ENCODE assay signal across 7 mouse cellular contexts in genomic region chr1:59883349-59884134, GRCm38 (mm10). TPM values are rescaled to one million over a fixed set of nuclear protein-coding genes. Genes with fewer than 3 reads are reported as not detected.
DNase-seq lines count a peak whose midpoint lies in the region; ATAC-seq and TF ChIP-seq lines count a peak whose summit lies in the region.

No protein-coding gene starts in this region.

- POLR2A ChIA-PET in Patski (lab: Charles Lee) = no interaction called here

- H3K4me2 ChIP-seq in forebrain, embryonic 13.5 days = no peak overlapping the region
- no peak overlapping the region for H3K4me2 ChIP-seq in hindbrain, embryonic 13.5 days
- no peak overlapping the region for H3K4me2 ChIP-seq in midbrain, embryonic 11.5 days

- peaks cover 14% of the 10 kb centered on the region for H3K36me3 ChIP-seq in forebrain, embryonic 13.5 days (ENCODE audit: poor library complexity, severe bottlenecking)
- peaks cover 12% of the 10 kb centered on the region for H3K36me3 ChIP-seq in hindbrain, embryonic 13.5 days
- H3K36me3 ChIP-seq in midbrain, embryonic 11.5 days (ENCODE audit: control insufficient read depth, insufficient read depth, low read length) = no peaks in the 10 kb centered on the region

- H3K9ac ChIP-seq in forebrain, embryonic 13.5 days = no peak overlapping the region
- no peak overlapping the region for H3K9ac ChIP-seq in hindbrain, embryonic 13.5 days
- no peak overlapping the region for H3K9ac ChIP-seq in midbrain, embryonic 11.5 days (ENCODE audit: low read length)

- H3K27ac ChIP-seq in forebrain, embryonic 13.5 days = no peak overlapping the region
- no peak overlapping the region for H3K27ac ChIP-seq in hindbrain, embryonic 13.5 days
- H3K27ac ChIP-seq in midbrain, embryonic 11.5 days (ENCODE audit: low read depth, low read length) = no peak overlapping the region

- WGBS in forebrain, embryonic 13.5 days = 32% methylated on average over 3 of the region's 3 CpGs
- WGBS in hindbrain, embryonic 13.5 days = 32% methylated on average over 3 of the region's 3 CpGs
- 33% methylated on average over 3 of the region's 3 CpGs for WGBS in midbrain, embryonic 11.5 days

- in situ Hi-C loops in Patski (cut with MboI; ENCODE audit: low pct_unique_long_range_greater_than_20kb) = loop anchor here (10.0 to 25.0 kb wide), 2 partner anchors 211 to 979 kb away; partner anchors contain the start of genes Carf and Wdr12

- TF ChIP-seq CTCF in Patski (IDR thresholded peaks at IDR 0.05) = peak; percentile 87

- no peaks in the 10 kb centered on the region for H3K27me3 ChIP-seq in Patski
- no peaks in the 10 kb centered on the region for H3K27me3 ChIP-seq in forebrain, embryonic 13.5 days
- no peaks in the 10 kb centered on the region for H3K27me3 ChIP-seq in hindbrain, embryonic 13.5 days
- H3K27me3 ChIP-seq in midbrain, embryonic 11.5 days (ENCODE audit: control insufficient read depth, insufficient read depth, low read length) = no peaks in the 10 kb centered on the region

- peaks cover 19% of the 10 kb centered on the region for H3K4me1 ChIP-seq in forebrain, embryonic 13.5 days
- 0 out of 2 replicates have a peak, but pooled peaks cover 3% of the 10 kb centered on the region for H3K4me1 ChIP-seq in hindbrain, embryonic 13.5 days (replicated peaks)
- peaks cover 2% of the 10 kb centered on the region; the same call in 1 of the 2 replicates for H3K4me1 ChIP-seq in midbrain, embryonic 11.5 days (ENCODE audit: control insufficient read depth, insufficient read depth, low read length)

- CTCF ChIA-PET in Patski (lab: Charles Lee) = interaction anchor here (0.8 to 1.4 kb wide), 3 partner anchors 9 to 84 kb away, joined by 3 to 4 read pairs (median 3); no protein-coding TSS in a partner anchor

- DNase-seq in Patski (ENCODE audit: low read depth, low spot score) = no peak
- DNase-seq in left cerebral cortex, adult 18-20 months (ENCODE audit: low spot score in 2 of 2) = peak; percentile 76 to 84
- peak; percentile 93 for DNase-seq in midbrain, embryonic 11.5 days (ENCODE audit: low spot score, missing footprints)
- DNase-seq in right cerebral cortex, postnatal 4 days = peak; percentile 89

- no peaks in the 10 kb centered on the region for H3K9me3 ChIP-seq in forebrain, embryonic 13.5 days (replicated peaks)
- no peaks in the 10 kb centered on the region for H3K9me3 ChIP-seq in hindbrain, embryonic 13.5 days
- no peaks in the 10 kb centered on the region for H3K9me3 ChIP-seq in midbrain, embryonic 11.5 days (ENCODE audit: control insufficient read depth, low read length)

- H3K4me3 ChIP-seq in forebrain, embryonic 13.5 days = no peak overlapping the region
- H3K4me3 ChIP-seq in hindbrain, embryonic 13.5 days = no peak overlapping the region
- no peak overlapping the region for H3K4me3 ChIP-seq in midbrain, embryonic 11.5 days (ENCODE audit: low read depth, low read length)

- ATAC-seq in Patski = no peak
- peak; percentile 52; the same call in 1 of the 2 replicates for ATAC-seq in cerebellum, adult (ENCODE audit: insufficient number of reproducible peaks, low FRiP score, low TSS enrichment)
- peak; percentile 73 for ATAC-seq in forebrain, embryonic 13.5 days
- ATAC-seq in hindbrain, embryonic 13.5 days (ENCODE audit: low FRiP score) = peak; percentile 73
- no peak for ATAC-seq in midbrain, embryonic 11.5 days (ENCODE audit: low FRiP score)

RNA-seq across cellular contexts. Expression of gene Fam117b, which starts 29.3 kb away (rescaled TPM):
- polyA plus RNA-seq in Patski (2021) = 20.7 TPM
- 15.7 and 16.6 TPM in 2 replicates for polyA plus RNA-seq in forebrain, embryonic 13.5 days (2015; fragmentation: Nextera tagmentation; extraction: Ambion mirVana)
- 28.9 and 29.2 TPM in 2 replicates for polyA plus RNA-seq in hindbrain, embryonic 13.5 days (2015; fragmentation: Nextera tagmentation; extraction: Ambion mirVana)
- total RNA-seq in left cerebral cortex, adult 18-20 months (2021) = 10 to 100 TPM; 55.5 to 56.7 TPM
- 14.6 and 17.6 TPM in 2 replicates for polyA plus RNA-seq in midbrain, embryonic 11.5 days (2014; fragmentation: Nextera tagmentation; extraction: Ambion mirVana)

Comparison
In these comparisons a context has a peak if more than half of its experiments do, and no peak if none do; other contexts are left out.
1. ATAC-seq: peak in cerebellum, adult (single experiment), forebrain, embryonic 13.5 days (single experiment) and hindbrain, embryonic 13.5 days (single experiment); none in Patski (single experiment) and midbrain, embryonic 11.5 days (single experiment).